Mouse (Mus musculus) midbrain, embryonic 14.5 days (tissue): ENCODE results near the gene Ctdsp2. TPM values are rescaled to one million over a fixed set of nuclear protein-coding genes. Genes with fewer than 3 reads are reported as not detected.

Source experiments
- ATAC-seq: fragments of 200-750 bp; cut with Nextera tagmentation; 2 replicates; pipeline ENCODE4 v1.8.0; 2017; ENCODE audit warnings: moderate number of reproducible peaks, moderate library complexity; ENCODE audit not compliant: low FRiP score, low TSS enrichment
- DNase-seq: peaks from one replicate; pipeline ENCODE4 v3.0.0-alpha.2; 2015
- H3K27ac ChIP-seq: fragments of 300-500 bp; sonication (generic); replicated peaks from 2 replicates; pipeline ENCODE4 v1.5.1; 2014; ENCODE audit warnings: mild to moderate bottlenecking, low read depth, low read length, moderate library complexity
- H3K27me3 ChIP-seq: fragments of 300-500 bp; sonication (generic); 2 replicates; pipeline ENCODE4 v1.6.1; 2014; ENCODE audit warnings: low read length, control low read depth, mixed read lengths; ENCODE audit not compliant: control insufficient read depth, insufficient read depth
- H3K36me3 ChIP-seq: fragments of 300-500 bp; sonication (generic); 2 replicates; pipeline ENCODE4 v1.6.1; 2014; ENCODE audit warnings: low read length, control low read depth; ENCODE audit not compliant: control insufficient read depth, insufficient read depth
- H3K4me1 ChIP-seq: fragments of 300-500 bp; sonication (generic); 2 replicates; pipeline ENCODE4 v1.6.1; 2014; ENCODE audit warnings: mild to moderate bottlenecking, antibody characterized with exemption, low read length, control low read depth; ENCODE audit not compliant: control insufficient read depth, insufficient read depth
- H3K4me2 ChIP-seq: fragments of 300-500 bp; sonication (generic); 2 replicates; pipeline ENCODE4 v1.6.1; 2014; ENCODE audit warnings: mild to moderate bottlenecking, low read length, moderate library complexity
- H3K4me3 ChIP-seq: fragments of 300-500 bp; sonication (generic); replicated peaks from 2 replicates; pipeline ENCODE4 v1.5.1; 2014; ENCODE audit warnings: low read depth, low read length
- H3K9ac ChIP-seq: fragments of 300-500 bp; sonication (generic); replicated peaks from 2 replicates; pipeline ENCODE4 v1.6.1; 2014; ENCODE audit warnings: mild to moderate bottlenecking, low read length, moderate library complexity
- H3K9me3 ChIP-seq: fragments of 300-500 bp; sonication (generic); 2 replicates; pipeline ENCODE4 v1.6.1; 2016; ENCODE audit warnings: low read length, control low read depth, mixed read lengths; ENCODE audit not compliant: control insufficient read depth
- WGBS: fragments of 180-500 bp; shearing (Covaris S2); extraction: QIAGEN DNeasy Blood & Tissue Kit; methylation state at CpG from one replicate; pipeline ENCODE4 v1.1.7; 2014; 5-methylcytosine and 5-hydroxymethylcytosine counted together
- polyA plus RNA-seq: library from polyadenylated mRNA; unstranded; fragments of >200 nt; fragmentation: Nextera tagmentation; extraction: Ambion mirVana; gene quantifications from 2 replicates; pipeline ENCODE4 v1.2.1, GENCODE M21; 2014

The Ctdsp2 gene
- 19.1 and 26.2 TPM in 2 replicates for polyA plus RNA-seq

- peak within 1 kb of the TSS; percentile 82 for H3K9ac ChIP-seq
- under 1% methylated on average over 53 of the region's 56 CpGs for WGBS
- H3K27ac ChIP-seq, result peak within 1 kb of the TSS; percentile 99
- peak within 1 kb of the TSS; percentile 89 for H3K4me2 ChIP-seq
- peak within 1 kb of the TSS; percentile 95 for H3K4me3 ChIP-seq
- no peaks in the 10 kb centered on the region for H3K36me3 ChIP-seq
- H3K4me1 ChIP-seq, result peaks cover 35% of the 10 kb centered on the region
- no peaks in the 10 kb centered on the region; the same call in 1 of the 2 replicates for H3K27me3 ChIP-seq
- peak; percentile 93 for ATAC-seq
- no peaks in the 10 kb centered on the region for H3K9me3 ChIP-seq
- peak; percentile 99 for DNase-seq
Measured at GRCm38 (mm10) chr10:126978277-126978994, at the start of gene Ctdsp2. Gene Ctdsp2, plus strand, starts transcription at chr10:126978717.

DNA sequence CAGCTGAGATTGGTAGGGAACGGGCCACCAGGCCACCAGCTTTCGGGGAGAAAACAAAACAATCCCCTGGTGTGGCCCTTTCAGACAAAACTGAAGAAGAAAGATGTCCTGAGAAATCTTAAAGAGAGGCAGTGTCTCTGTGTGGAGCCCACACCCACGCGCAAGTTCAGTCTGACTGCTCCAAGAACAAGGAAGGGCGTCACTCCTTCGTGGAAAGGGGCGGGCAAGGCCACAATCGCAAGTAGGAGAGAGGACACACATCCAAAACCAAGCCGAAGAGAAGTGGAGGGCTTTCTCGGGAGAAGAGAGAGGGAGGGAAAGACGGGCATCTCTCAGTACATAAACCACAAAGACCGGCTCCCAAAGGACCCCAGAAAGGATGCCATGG, 49.7 kb upstream of the Ctdsp2 start:
- Histone ChIP-seq H3K9ac (peak overlapping the region; percentile 75), H3K4me2 (peak overlapping the region; percentile 98), H3K9me3 (no peaks in the 10 kb centered on the region), H3K4me3 (peak overlapping the region; percentile 56), H3K36me3 (no peaks in the 10 kb centered on the region), H3K4me1 (peaks cover 28% of the 10 kb centered on the region), H3K27ac (no peak overlapping the region), H3K27me3 (no peaks in the 10 kb centered on the region)
- 22% methylated on average over 12 of the region's 12 CpGs for WGBS
- ATAC-seq (no peak; the same call in 1 of the 2 replicates), DNase-seq (no peak)

DNA sequence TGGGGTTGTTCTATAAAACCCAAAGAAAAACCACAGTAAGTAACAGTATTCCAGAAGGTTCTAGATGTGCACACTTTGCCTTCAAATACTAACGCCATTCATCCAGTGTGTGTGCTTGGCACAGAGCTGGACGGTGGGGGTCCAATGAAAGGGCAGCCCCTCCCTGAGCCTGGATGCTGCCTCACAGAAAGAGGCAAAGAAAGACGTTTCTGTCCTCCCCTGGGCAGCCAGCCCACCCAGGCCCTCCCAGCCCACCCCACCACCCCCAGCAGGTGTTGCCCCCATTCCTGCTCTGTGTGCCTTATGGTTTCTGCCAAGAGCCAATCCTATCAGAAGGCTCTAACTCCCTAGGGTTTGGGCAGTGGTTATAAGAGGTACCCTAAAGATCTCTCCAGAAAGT, 49.0 kb upstream of the Ctdsp2 start:
- Histone ChIP-seq H3K9me3 (no peaks in the 10 kb centered on the region), H3K4me1 (peaks cover 28% of the 10 kb centered on the region), H3K27ac (no peak overlapping the region), H3K36me3 (no peaks in the 10 kb centered on the region), H3K27me3 (no peaks in the 10 kb centered on the region), H3K4me2 (no peak overlapping the region), H3K9ac (no peak overlapping the region), H3K4me3 (no peak overlapping the region)
- WGBS, result 37% methylated on average over 3 of the region's 3 CpGs
- ATAC-seq (no peak), DNase-seq (peak; percentile 21)

DNA sequence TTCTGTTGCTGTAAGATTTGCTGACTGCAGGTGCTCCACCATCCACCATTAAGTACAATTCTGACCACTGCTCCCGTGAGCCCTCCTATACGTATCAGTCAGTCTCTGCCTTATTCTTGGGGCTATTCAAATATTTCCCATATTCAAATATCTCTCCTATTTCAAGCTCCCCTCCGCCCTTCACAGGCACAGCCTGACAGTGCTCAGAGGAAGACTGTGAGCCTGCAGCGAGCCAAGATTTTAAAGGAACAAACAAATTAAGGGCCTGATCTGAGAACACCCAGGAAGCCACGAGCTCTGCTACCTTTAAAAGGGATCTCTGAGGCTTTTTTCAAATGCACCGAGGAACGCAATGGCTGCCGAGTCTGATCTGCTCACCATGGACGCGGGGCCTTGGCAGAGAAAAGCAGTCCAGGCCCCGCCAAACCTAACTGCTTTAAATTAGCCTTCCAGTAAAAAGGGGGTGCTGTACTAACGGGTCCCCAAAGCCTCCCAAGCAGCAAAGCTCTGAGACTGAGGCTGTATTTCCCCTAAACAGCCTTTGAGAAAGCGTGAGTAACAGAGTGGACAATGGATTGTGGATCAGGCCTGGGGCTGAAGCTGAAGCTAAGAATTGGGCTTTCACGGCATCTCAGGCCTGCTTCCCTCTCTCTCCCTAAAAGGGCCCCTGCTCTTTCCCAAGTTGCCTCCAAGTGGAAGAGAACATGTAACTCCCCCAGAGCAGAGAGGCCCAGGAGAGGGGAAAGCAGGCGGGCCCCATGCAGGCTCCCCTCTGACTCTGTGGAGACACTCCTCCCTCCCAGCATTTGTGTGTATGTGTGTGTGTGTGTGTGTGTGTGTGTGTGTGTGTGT, 48.0 kb upstream of the Ctdsp2 start:
- WGBS, result 20% methylated on average over 15 of the region's 15 CpGs
- no peak for ATAC-seq

GRCm38 (mm10) chr10:126931123-126931759, 47.3 kb upstream of the Ctdsp2 start:
- ATAC-seq (no peak), DNase-seq (no peak)
- H3K27me3 ChIP-seq, result no peaks in the 10 kb centered on the region
- H3K4me2 ChIP-seq, result no peak overlapping the region
- no peak overlapping the region for H3K4me3 ChIP-seq
- H3K9ac ChIP-seq, result no peak overlapping the region
- H3K27ac ChIP-seq, result peak overlapping the region; percentile 52
- no peaks in the 10 kb centered on the region for H3K36me3 ChIP-seq
- peaks cover 28% of the 10 kb centered on the region for H3K4me1 ChIP-seq
- H3K9me3 ChIP-seq, result no peaks in the 10 kb centered on the region
- WGBS, result 65% methylated on average over 8 of the region's 8 CpGs

More for the DNA sequence above, 48.0 kb upstream of the Ctdsp2 start:
- H3K27ac ChIP-seq, result peak overlapping the region; percentile 52
- no peaks in the 10 kb centered on the region for H3K27me3 ChIP-seq
- peak overlapping the region; percentile 38 for H3K9ac ChIP-seq
- no peaks in the 10 kb centered on the region for H3K9me3 ChIP-seq
- 0 out of 2 replicates have a peak overlapping the region, but pooled peaks have one; percentile 7 for H3K4me2 ChIP-seq
- H3K36me3 ChIP-seq, result no peaks in the 10 kb centered on the region
- peaks cover 28% of the 10 kb centered on the region for H3K4me1 ChIP-seq
- peak; percentile 64 for DNase-seq
- H3K4me3 ChIP-seq, result no peak overlapping the region

DNA sequence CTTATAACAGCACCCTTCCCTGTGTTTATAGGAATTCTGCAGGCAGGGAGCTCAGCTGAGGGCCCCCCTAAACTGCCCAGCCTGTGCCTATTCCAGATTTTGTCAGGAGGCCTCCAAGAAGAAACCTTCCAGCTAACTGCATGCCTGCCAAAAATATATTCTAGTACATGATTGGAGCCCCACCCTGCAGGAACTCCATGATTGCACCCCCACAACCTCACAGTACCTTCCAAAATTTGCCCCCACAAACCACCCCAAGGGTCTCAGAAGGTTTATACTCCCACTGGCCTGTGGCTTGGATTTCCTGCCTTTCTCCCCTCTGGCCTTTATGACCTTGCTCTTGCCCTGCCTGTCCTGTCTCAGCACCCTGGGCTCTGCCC, 46.8 kb upstream of the Ctdsp2 start:
- Histone ChIP-seq H3K4me3 (no peak overlapping the region), H3K27ac (no peak overlapping the region), H3K9me3 (no peaks in the 10 kb centered on the region), H3K36me3 (no peaks in the 10 kb centered on the region), H3K9ac (no peak overlapping the region), H3K27me3 (no peaks in the 10 kb centered on the region), H3K4me1 (peaks cover 28% of the 10 kb centered on the region), H3K4me2 (no peak overlapping the region)
- no peak for ATAC-seq
- no peak for DNase-seq

DNA sequence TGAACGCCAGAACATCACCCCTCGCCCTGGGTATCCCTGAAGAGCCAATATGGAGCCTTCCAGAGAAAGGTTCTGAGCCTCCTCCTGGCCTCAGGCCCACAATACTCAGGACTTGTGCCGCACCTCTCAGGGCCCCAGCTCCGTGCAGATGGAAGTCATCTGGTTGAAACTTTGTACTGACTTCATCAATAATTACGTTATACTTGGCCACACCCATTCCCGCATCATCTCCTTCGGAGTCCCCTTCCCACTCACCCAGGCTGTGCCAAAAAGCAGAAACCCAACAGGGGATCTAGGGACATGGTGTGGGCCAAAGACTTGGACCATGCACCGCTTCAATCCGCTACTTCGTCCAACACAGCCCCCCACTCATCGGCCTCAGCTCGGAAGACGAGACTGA, 44.0 kb upstream of the Ctdsp2 start:
- DNase-seq (no peak), ATAC-seq (no peak)
- H3K4me1 ChIP-seq, result peaks cover 6% of the 10 kb centered on the region
- WGBS, result 93% methylated on average over 13 of the region's 13 CpGs
- H3K4me3 ChIP-seq, result no peak overlapping the region
- no peak overlapping the region for H3K4me2 ChIP-seq
- H3K27me3 ChIP-seq, result no peaks in the 10 kb centered on the region
- H3K9me3 ChIP-seq, result no peaks in the 10 kb centered on the region
- H3K27ac ChIP-seq, result no peak overlapping the region
- H3K9ac ChIP-seq, result no peak overlapping the region
- H3K36me3 ChIP-seq, result no peaks in the 10 kb centered on the region

DNA sequence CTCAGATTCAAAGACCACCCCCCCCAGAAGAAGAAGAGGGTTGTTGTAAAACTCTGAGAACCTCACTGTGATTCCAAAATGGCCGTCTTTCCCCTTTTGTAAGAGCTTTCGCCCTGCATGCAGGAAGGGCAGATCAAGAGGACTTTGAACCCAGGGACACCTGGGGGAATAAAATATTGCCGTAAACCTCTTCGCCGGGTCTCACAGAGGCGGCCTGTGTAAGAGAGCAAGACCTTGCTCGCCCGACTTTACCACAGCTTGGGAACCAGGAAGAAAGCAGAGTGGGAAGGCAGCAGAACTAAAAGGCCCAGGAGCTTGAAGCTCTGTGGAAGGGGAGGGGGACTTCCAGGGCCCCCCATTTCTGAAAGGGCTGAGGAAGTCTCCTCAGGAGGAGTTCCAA, 43.4 kb upstream of the Ctdsp2 start:
- peaks cover 5% of the 10 kb centered on the region for H3K4me1 ChIP-seq
- H3K4me3 ChIP-seq, result no peak overlapping the region
- ATAC-seq, result no peak
- H3K4me2 ChIP-seq, result no peak overlapping the region
- 87% methylated on average over 8 of the region's 8 CpGs for WGBS
- no peak for DNase-seq
- no peak overlapping the region for H3K27ac ChIP-seq
- no peaks in the 10 kb centered on the region for H3K27me3 ChIP-seq
- no peaks in the 10 kb centered on the region for H3K36me3 ChIP-seq
- no peak overlapping the region for H3K9ac ChIP-seq
- H3K9me3 ChIP-seq, result no peaks in the 10 kb centered on the region
